In genomic region chr5:44876946-44877345, GRCm38 (mm10) we compare ENCODE assay signal across 7 mouse cellular contexts.
A peak's percentile ranks its signal among the peaks of the same experiment; 100 is the strongest.
DNase-seq lines count a peak whose midpoint lies in the region; ATAC-seq lines count a peak whose summit lies in the region.

No protein-coding gene starts in this region.

- no peak for ATAC-seq in midbrain, embryonic 11.5 days (ENCODE audit: low FRiP score)

- peak; percentile 16 for DNase-seq in ovary, adult 18-20 months (ENCODE audit: low spot score)
- DNase-seq in ovary, postnatal 10 days (ENCODE audit: low spot score), result no peak
- peak; percentile 70 for DNase-seq in fibroblast of lung, adult 2 months (ENCODE audit: low read depth)
- peak; percentile 1 for DNase-seq in large intestine, adult 2 months (ENCODE audit: low read depth, low spot score)
- peak; percentile 67 to 72 for DNase-seq in right cerebral cortex, adult 2 months (ENCODE audit: low spot score in 2 of 2)
- no peak for DNase-seq in midbrain, embryonic 11.5 days (ENCODE audit: low spot score, missing footprints)
- DNase-seq in spleen, postnatal 10 days (ENCODE audit: low spot score in 2 of 2), result no peak

- no peaks in the 10 kb centered on the region for H3K4me1 ChIP-seq in midbrain, embryonic 11.5 days (ENCODE audit: control insufficient read depth, insufficient read depth, low read length)

- no peak overlapping the region for H3K27ac ChIP-seq in midbrain, embryonic 11.5 days (ENCODE audit: low read depth, low read length)

- H3K9me3 ChIP-seq in midbrain, embryonic 11.5 days (ENCODE audit: control insufficient read depth, low read length), result no peaks in the 10 kb centered on the region

- no peak overlapping the region for H3K9ac ChIP-seq in midbrain, embryonic 11.5 days (ENCODE audit: low read length)

- no peaks in the 10 kb centered on the region for H3K27me3 ChIP-seq in midbrain, embryonic 11.5 days (ENCODE audit: control insufficient read depth, insufficient read depth, low read length)

- no peak overlapping the region for H3K4me3 ChIP-seq in midbrain, embryonic 11.5 days (ENCODE audit: low read depth, low read length)

- WGBS in large intestine, adult 2 months, result 58% methylated on average over 3 of the region's 3 CpGs
- 76% methylated on average over 3 of the region's 3 CpGs for WGBS in midbrain, embryonic 11.5 days

- H3K36me3 ChIP-seq in midbrain, embryonic 11.5 days (ENCODE audit: control insufficient read depth, insufficient read depth, low read length), result no peaks in the 10 kb centered on the region

- H3K4me2 ChIP-seq in midbrain, embryonic 11.5 days, result no peak overlapping the region

Comparison
In these comparisons a context has a peak if more than half of its experiments do, and no peak if none do; other contexts are left out.
1. DNase-seq: peak in ovary, adult 18-20 months (single experiment), fibroblast of lung, adult 2 months (single experiment), large intestine, adult 2 months (single experiment) and right cerebral cortex, adult 2 months (2 of 2); none in ovary, postnatal 10 days (single experiment), midbrain, embryonic 11.5 days (single experiment) and spleen, postnatal 10 days (0 of 2).